Mouse (Mus musculus): ENCODE results near the gene Pex26. TPM values are rescaled to one million over a fixed set of nuclear protein-coding genes. Genes with fewer than 3 reads are reported as not detected.

Gene Pex26
- polyA plus RNA-seq, 1 experiment from 2014 or later: 10.1 TPM

- 43% methylated on average over 3 of the region's 3 CpGs for WGBS
- TF ChIP-seq CTCF (IDR thresholded peaks at IDR 0.05; ENCODE audit: low read depth): no peak
- Histone ChIP-seq H3K36me3 (ENCODE audit: insufficient read depth, low read length) (no peaks in the 10 kb centered on the region), H3K4me3 (replicated peaks; ENCODE audit: low read depth, low read length) (no peak overlapping the region), H3K27me3 (ENCODE audit: insufficient read depth, low read length) (no peaks in the 10 kb centered on the region), H3K4me2 (ENCODE audit: low read length) (no peak overlapping the region), H3K9me3 (replicated peaks; ENCODE audit: low read length) (no peaks in the 10 kb centered on the region), H3K4me1 (replicated peaks; ENCODE audit: insufficient read depth, low read length) (peaks cover 3% of the 10 kb centered on the region; the same call in 1 of the 2 replicates), H3K9ac (ENCODE audit: low read depth, low read length) (no peak overlapping the region), H3K27ac (no peak overlapping the region)
- DNase-seq (ENCODE audit: low spot score) (no peak), ATAC-seq (replicated peaks; ENCODE audit: low FRiP score, low read depth) (no peak)
These were observed 34.0 kb upstream of the Pex26 start for GRCm38 (mm10) chr6:121149420-121149819.

- TF ChIP-seq CTCF (IDR thresholded peaks at IDR 0.05; ENCODE audit: low read depth): no peak
- ATAC-seq (replicated peaks; ENCODE audit: low FRiP score, low read depth) (no peak), DNase-seq (ENCODE audit: low spot score) (no peak)
- H3K9ac ChIP-seq (ENCODE audit: low read depth, low read length): no peak overlapping the region
- H3K36me3 ChIP-seq (ENCODE audit: insufficient read depth, low read length): no peaks in the 10 kb centered on the region
- no peak overlapping the region for H3K4me2 ChIP-seq (ENCODE audit: low read length)
- no peak overlapping the region for H3K27ac ChIP-seq
- peaks cover 3% of the 10 kb centered on the region; the same call in 1 of the 2 replicates for H3K4me1 ChIP-seq (replicated peaks; ENCODE audit: insufficient read depth, low read length)
- WGBS: 91% methylated on average over 8 of the region's 8 CpGs
- H3K27me3 ChIP-seq (ENCODE audit: insufficient read depth, low read length): no peaks in the 10 kb centered on the region
- H3K9me3 ChIP-seq (replicated peaks; ENCODE audit: low read length): no peaks in the 10 kb centered on the region
- no peak overlapping the region for H3K4me3 ChIP-seq (replicated peaks; ENCODE audit: low read depth, low read length)
These were observed 33.3 kb upstream of the Pex26 start for GRCm38 (mm10) chr6:121150126-121150525.

GRCm38 (mm10) chr6:121151732-121152131 is 31.7 kb upstream of the Pex26 start:
- no peak; the same call in 1 of the 2 replicates for ATAC-seq (replicated peaks; ENCODE audit: low FRiP score, low read depth)
- no peak for DNase-seq (ENCODE audit: low spot score)
- Histone ChIP-seq H3K27ac (no peak overlapping the region), H3K9me3 (replicated peaks; ENCODE audit: low read length) (no peaks in the 10 kb centered on the region), H3K4me2 (ENCODE audit: low read length) (no peak overlapping the region), H3K27me3 (ENCODE audit: insufficient read depth, low read length) (no peaks in the 10 kb centered on the region), H3K4me3 (replicated peaks; ENCODE audit: low read depth, low read length) (no peak overlapping the region), H3K36me3 (ENCODE audit: insufficient read depth, low read length) (no peaks in the 10 kb centered on the region), H3K9ac (ENCODE audit: low read depth, low read length) (no peak overlapping the region), H3K4me1 (replicated peaks; ENCODE audit: insufficient read depth, low read length) (peaks cover 2% of the 10 kb centered on the region; the same call in 1 of the 2 replicates)
- WGBS: 47% methylated on average over 6 of the region's 6 CpGs
- no peak for TF ChIP-seq CTCF (IDR thresholded peaks at IDR 0.05; ENCODE audit: low read depth)

GRCm38 (mm10) chr6:121153177-121153576 is 30.3 kb upstream of the Pex26 start:
- H3K9me3 ChIP-seq (replicated peaks; ENCODE audit: low read length): no peaks in the 10 kb centered on the region
- no peak for TF ChIP-seq CTCF (IDR thresholded peaks at IDR 0.05; ENCODE audit: low read depth)
- DNase-seq (ENCODE audit: low spot score) (no peak), ATAC-seq (replicated peaks; ENCODE audit: low FRiP score, low read depth) (no peak)
- no peak overlapping the region for H3K4me2 ChIP-seq (ENCODE audit: low read length)
- H3K27ac ChIP-seq: no peak overlapping the region
- no peaks in the 10 kb centered on the region for H3K36me3 ChIP-seq (ENCODE audit: insufficient read depth, low read length)
- no peaks in the 10 kb centered on the region for H3K4me1 ChIP-seq (replicated peaks; ENCODE audit: insufficient read depth, low read length)
- no peaks in the 10 kb centered on the region for H3K27me3 ChIP-seq (ENCODE audit: insufficient read depth, low read length)
- no peak overlapping the region for H3K9ac ChIP-seq (ENCODE audit: low read depth, low read length)
- H3K4me3 ChIP-seq (replicated peaks; ENCODE audit: low read depth, low read length): no peak overlapping the region
- 87% methylated on average over 8 of the region's 8 CpGs for WGBS

- ATAC-seq (replicated peaks; ENCODE audit: low FRiP score, low read depth) (no peak), DNase-seq (ENCODE audit: low spot score) (no peak)
- Histone ChIP-seq H3K9me3 (replicated peaks; ENCODE audit: low read length) (no peaks in the 10 kb centered on the region), H3K36me3 (ENCODE audit: insufficient read depth, low read length) (no peaks in the 10 kb centered on the region), H3K4me1 (replicated peaks; ENCODE audit: insufficient read depth, low read length) (no peaks in the 10 kb centered on the region), H3K27ac (no peak overlapping the region), H3K4me2 (ENCODE audit: low read length) (no peak overlapping the region), H3K9ac (ENCODE audit: low read depth, low read length) (no peak overlapping the region), H3K4me3 (replicated peaks; ENCODE audit: low read depth, low read length) (no peak overlapping the region), H3K27me3 (ENCODE audit: insufficient read depth, low read length) (no peaks in the 10 kb centered on the region)
- no peak for TF ChIP-seq CTCF (IDR thresholded peaks at IDR 0.05; ENCODE audit: low read depth)
- 84% methylated on average over 16 of the region's 16 CpGs for WGBS
These were observed 28.8 kb upstream of the Pex26 start for GRCm38 (mm10) chr6:121154451-121155300.

- H3K4me3 ChIP-seq (replicated peaks; ENCODE audit: low read depth, low read length): no peak overlapping the region
- no peaks in the 10 kb centered on the region for H3K27me3 ChIP-seq (ENCODE audit: insufficient read depth, low read length)
- H3K36me3 ChIP-seq (ENCODE audit: insufficient read depth, low read length): no peaks in the 10 kb centered on the region
- H3K27ac ChIP-seq: no peak overlapping the region
- 56% methylated on average over 2 of the region's 2 CpGs for WGBS
- DNase-seq (ENCODE audit: low spot score) (no peak), ATAC-seq (replicated peaks; ENCODE audit: low FRiP score, low read depth) (no peak)
- H3K9ac ChIP-seq (ENCODE audit: low read depth, low read length): no peak overlapping the region
- no peaks in the 10 kb centered on the region for H3K4me1 ChIP-seq (replicated peaks; ENCODE audit: insufficient read depth, low read length)
- no peaks in the 10 kb centered on the region for H3K9me3 ChIP-seq (replicated peaks; ENCODE audit: low read length)
- no peak for TF ChIP-seq CTCF (IDR thresholded peaks at IDR 0.05; ENCODE audit: low read depth)
- no peak overlapping the region for H3K4me2 ChIP-seq (ENCODE audit: low read length)
These were observed 27.4 kb upstream of the Pex26 start for GRCm38 (mm10) chr6:121156030-121156429.
